Comparison of ENCODE assay signal across 8 mouse cellular contexts in genomic region chr3:30647440-30648090, GRCm38 (mm10). TPM values are rescaled to one million over a fixed set of nuclear protein-coding genes. Genes with fewer than 3 reads are reported as not detected.
DNase-seq lines count a peak whose midpoint lies in the region; ATAC-seq lines count a peak whose summit lies in the region.

Gene Lrrc34 (minus strand): TSS chr3:30647869.

- H3K36me3 ChIP-seq in embryonic facial prominence, embryonic 13.5 days: no peaks in the 10 kb centered on the region
- no peaks in the 10 kb centered on the region for H3K36me3 ChIP-seq in limb, embryonic 10.5 days
- no peaks in the 10 kb centered on the region for H3K36me3 ChIP-seq in stomach, embryonic 16.5 days (ENCODE audit: control insufficient read depth, insufficient read depth, low read length)

- peak within 1 kb of the TSS; percentile 77 for H3K4me2 ChIP-seq in embryonic facial prominence, embryonic 13.5 days
- H3K4me2 ChIP-seq in stomach, embryonic 16.5 days (ENCODE audit: low read depth, low read length): peak within 1 kb of the TSS; percentile 69

- H3K9ac ChIP-seq in embryonic facial prominence, embryonic 13.5 days: peak within 1 kb of the TSS; percentile 68
- H3K9ac ChIP-seq in stomach, embryonic 16.5 days (ENCODE audit: low read length): peak within 1 kb of the TSS; percentile 70

- peak; percentile 43 for DNase-seq in urinary bladder, postnatal 14 days (ENCODE audit: low spot score)
- no peak for DNase-seq in urinary bladder, postnatal 25 days (ENCODE audit: low spot score)
- DNase-seq in limb, embryonic 10.5 days (ENCODE audit: low spot score): peak; percentile 80
- peak; percentile 80 for DNase-seq in mesoderm, embryonic 11.5 days (ENCODE audit: low read depth, low spot score)
- DNase-seq in left cerebral cortex, adult 9 months (ENCODE audit: low spot score in 2 of 2): no peak

- peaks cover 22% of the 10 kb centered on the region for H3K4me1 ChIP-seq in embryonic facial prominence, embryonic 13.5 days
- H3K4me1 ChIP-seq in limb, embryonic 10.5 days: peaks cover 28% of the 10 kb centered on the region
- peaks cover 6% of the 10 kb centered on the region; the same call in 1 of the 2 replicates for H3K4me1 ChIP-seq in stomach, embryonic 16.5 days (ENCODE audit: control insufficient read depth, insufficient read depth, low read length)

- no peaks in the 10 kb centered on the region for H3K9me3 ChIP-seq in embryonic facial prominence, embryonic 13.5 days
- no peaks in the 10 kb centered on the region for H3K9me3 ChIP-seq in limb, embryonic 10.5 days (replicated peaks)
- no peaks in the 10 kb centered on the region for H3K9me3 ChIP-seq in stomach, embryonic 16.5 days (replicated peaks; ENCODE audit: control insufficient read depth, low read length)

- peaks cover 39% of the 10 kb centered on the region for H3K27me3 ChIP-seq in embryonic facial prominence, embryonic 13.5 days
- peaks cover 41% of the 10 kb centered on the region for H3K27me3 ChIP-seq in limb, embryonic 10.5 days (ENCODE audit: low read depth, poor library complexity, severe bottlenecking)
- H3K27me3 ChIP-seq in stomach, embryonic 16.5 days (ENCODE audit: control insufficient read depth, insufficient read depth, low read length): peaks cover 7% of the 10 kb centered on the region; the same call in 1 of the 2 replicates

- H3K27ac ChIP-seq in embryonic facial prominence, embryonic 13.5 days: no peak within 1 kb of the TSS
- H3K27ac ChIP-seq in limb, embryonic 10.5 days: peak within 1 kb of the TSS; percentile 68; the same call in 1 of the 2 replicates
- no peak within 1 kb of the TSS for H3K27ac ChIP-seq in stomach, embryonic 16.5 days (ENCODE audit: low read length)

- H3K4me3 ChIP-seq in embryonic facial prominence, embryonic 13.5 days: peak within 1 kb of the TSS; percentile 46
- peak within 1 kb of the TSS; percentile 55 for H3K4me3 ChIP-seq in limb, embryonic 10.5 days
- peak within 1 kb of the TSS; percentile 42 for H3K4me3 ChIP-seq in stomach, embryonic 16.5 days (replicated peaks; ENCODE audit: low read length)

- peak; percentile 72 for ATAC-seq in embryonic facial prominence, embryonic 13.5 days (ENCODE audit: insufficient number of reproducible peaks, insufficient read depth, low FRiP score, low TSS enrichment, low read depth)
- peak; percentile 96 to 97 for ATAC-seq in hematopoietic stem cell, adult 5-6 weeks (replicated peaks in 1 of 2; ENCODE audit: insufficient read depth in 1 of 2, low FRiP score in 2 of 2, low TSS enrichment in 1 of 2, low read depth in 1 of 2, poor library complexity in 2 of 2, severe bottlenecking in 2 of 2)
- peak; percentile 84 for ATAC-seq in stomach, embryonic 16.5 days (ENCODE audit: insufficient read depth, low FRiP score)

- WGBS in embryonic facial prominence, embryonic 13.5 days: 3% methylated on average over 25 of the region's 25 CpGs
- 2% methylated on average over 25 of the region's 25 CpGs for WGBS in limb, embryonic 10.5 days
- 3% methylated on average over 25 of the region's 25 CpGs for WGBS in stomach, embryonic 16.5 days

RNA-seq across cellular contexts. Expression of gene Lrrc34, which starts in this region (rescaled TPM):
- 1.3 and 1.4 TPM in 2 replicates for polyA plus RNA-seq in embryonic facial prominence, embryonic 13.5 days (2015; fragmentation: Nextera tagmentation; extraction: Ambion mirVana)
- total RNA-seq in hematopoietic stem cell, adult 5-6 weeks (2017): 0.45 and 1.1 TPM in 2 replicates
- 1.9 and 2.8 TPM in 2 replicates for polyA plus RNA-seq in limb, embryonic 10.5 days (2016; fragmentation: Nextera tagmentation; extraction: Ambion mirVana)
- polyA plus RNA-seq in stomach, embryonic 16.5 days (2015; fragmentation: Nextera tagmentation; extraction: Ambion mirVana): 0.59 and 0.65 TPM in 2 replicates

Comparison
In these comparisons a context has a peak if more than half of its experiments do, and no peak if none do; other contexts are left out.
1. DNase-seq: peak in urinary bladder, postnatal 14 days (single experiment), limb, embryonic 10.5 days (single experiment) and mesoderm, embryonic 11.5 days (single experiment); none in urinary bladder, postnatal 25 days (single experiment) and left cerebral cortex, adult 9 months (0 of 2).
2. Peak in ATAC-seq, H3K4me3 ChIP-seq, H3K9ac ChIP-seq and H3K4me2 ChIP-seq in stomach, embryonic 16.5 days; RNA of the gene not detected or under 1 TPM.
3. Peak in every context shown above with its lines, with median percentiles within 50 percentile points of each other: ATAC-seq and H3K4me3 ChIP-seq.